Mouse (Mus musculus) cortical plate, adult 2 months (tissue): ENCODE measurements around the gene Tnp1. TPM values are rescaled to one million over a fixed set of nuclear protein-coding genes. Genes with fewer than 3 reads are reported as not detected.

Experiments
- H3K27ac ChIP-seq: fragments of 200-500 bp; 2 replicates; pipeline ENCODE4 v1.5.1; 2012; ENCODE audit warnings: low read length, control low read depth, inconsistent platforms; ENCODE audit not compliant: insufficient read depth
- H3K4me1 ChIP-seq: fragments of 200-500 bp; 2 replicates; pipeline ENCODE4 v1.6.1; 2011; ENCODE audit warnings: low read length; ENCODE audit not compliant: control insufficient read depth, insufficient read depth
- H3K4me3 ChIP-seq: fragments of 200-500 bp; 2 replicates; pipeline ENCODE4 v1.5.1; 2011; ENCODE audit warnings: mild to moderate bottlenecking, low read length, control low read depth; ENCODE audit not compliant: insufficient read depth
- CTCF ChIP-seq: fragments of 200-500 bp; IDR thresholded peaks from 2 replicates; pipeline ENCODE4 v1.5.1; 2011; ENCODE audit warnings: mild to moderate bottlenecking, control low read depth, low read length; ENCODE audit not compliant: insufficient read depth; ENCODE audit errors: extremely low read depth
- POLR2A ChIP-seq: fragments of 200-500 bp; IDR thresholded peaks from 2 replicates; pipeline ENCODE4 v1.6.1; 2011; ENCODE audit warnings: mild to moderate bottlenecking, low read length, control low read depth; ENCODE audit not compliant: insufficient read depth; ENCODE audit errors: extremely low read depth
- polyA plus RNA-seq: library from polyadenylated mRNA; depleted of rRNA; stranded (reverse); fragments of >200 nt; gene quantifications from 2 replicates; pipeline ENCODE4 v1.2.3, GENCODE M21; 2012

The Tnp1 gene
- polyA plus RNA-seq, 1 experiment = not detected

DNA sequence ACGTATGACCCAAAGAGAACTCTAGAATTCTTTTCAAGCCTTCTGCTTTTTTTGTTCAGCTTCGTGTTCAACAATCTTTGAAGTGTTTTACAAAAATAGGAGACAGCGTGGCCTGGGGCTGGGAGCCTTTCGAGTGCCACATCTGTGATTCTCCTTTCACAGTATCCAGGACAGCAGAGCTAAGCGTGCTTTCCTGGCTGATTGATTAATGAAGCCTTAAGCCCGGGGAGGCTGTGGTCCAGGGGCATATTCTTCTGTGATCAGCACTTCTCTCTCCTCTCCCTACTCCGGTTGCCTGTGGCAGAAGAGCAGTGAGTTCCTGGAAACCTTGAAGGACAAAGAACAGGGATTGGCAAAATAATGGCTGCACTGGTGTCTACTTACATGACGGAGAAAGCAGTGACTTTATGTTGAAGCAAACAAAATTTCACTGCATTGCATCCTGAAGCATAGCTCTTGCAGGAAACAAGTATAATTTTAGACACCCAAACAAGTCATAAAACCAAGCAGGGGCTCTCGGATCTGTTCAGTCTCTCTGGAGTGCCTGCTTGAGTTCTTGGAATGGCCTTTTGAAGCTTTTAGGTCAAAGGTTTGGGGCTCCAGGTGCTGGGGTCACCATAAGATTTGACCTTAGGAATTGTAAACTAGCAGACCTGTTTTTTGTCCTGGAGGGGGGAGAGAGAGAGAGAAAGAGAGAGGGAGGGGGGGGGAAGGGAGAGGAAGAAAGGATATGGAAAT is 30.4 kb upstream of the Tnp1 start:
- Histone ChIP-seq H3K27ac (no peak overlapping the region), H3K4me1 (no peaks in the 10 kb centered on the region), H3K4me3 (no peak overlapping the region)
- no peak for TF ChIP-seq CTCF
- no peak for TF ChIP-seq POLR2A

- Histone ChIP-seq H3K4me3 (no peak overlapping the region), H3K27ac (no peak overlapping the region), H3K4me1 (no peaks in the 10 kb centered on the region)
- TF ChIP-seq POLR2A = no peak
- no peak for TF ChIP-seq CTCF
Measured at GRCm38 (mm10) chr1:73043671-73044070, 28.0 kb upstream of the Tnp1 start.

- TF ChIP-seq POLR2A (no peak), CTCF (no peak)
- Histone ChIP-seq H3K4me1 (no peaks in the 10 kb centered on the region), H3K4me3 (no peak overlapping the region), H3K27ac (no peak overlapping the region)
Measured at GRCm38 (mm10) chr1:73040691-73041425, 25.1 kb upstream of the Tnp1 start.

GRCm38 (mm10) chr1:73038532-73038931 is 22.8 kb upstream of the Tnp1 start:
- TF ChIP-seq CTCF (no peak), POLR2A (no peak)
- Histone ChIP-seq H3K4me1 (no peaks in the 10 kb centered on the region), H3K4me3 (no peak overlapping the region)

DNA sequence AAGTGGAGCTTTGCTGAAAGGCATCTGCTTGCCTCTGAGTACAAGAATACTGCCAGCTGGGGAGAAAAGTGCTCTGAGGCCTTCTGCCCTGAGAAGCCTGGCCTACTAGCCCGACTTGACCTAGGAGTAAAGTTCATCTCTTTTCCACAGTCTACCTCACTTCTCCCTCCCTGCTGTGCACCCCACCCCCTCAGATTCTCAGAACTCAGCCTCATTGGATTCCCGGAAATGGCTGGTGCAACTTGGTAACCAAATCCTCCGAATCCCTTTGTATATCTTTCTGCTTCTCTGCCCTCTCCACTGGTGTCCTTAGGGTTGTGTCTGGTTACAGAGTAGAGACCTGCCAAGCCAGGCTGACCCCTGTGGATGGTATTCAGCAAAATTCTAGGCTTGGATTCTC is 20.8 kb upstream of the Tnp1 start:
- TF ChIP-seq CTCF = no peak
- no peak for TF ChIP-seq POLR2A
- Histone ChIP-seq H3K4me3 (no peak overlapping the region), H3K4me1 (no peaks in the 10 kb centered on the region), H3K27ac (no peak overlapping the region)

More at GRCm38 (mm10) chr1:73038532-73038931, 22.8 kb upstream of the Tnp1 start:
- no peak overlapping the region for H3K27ac ChIP-seq

DNA sequence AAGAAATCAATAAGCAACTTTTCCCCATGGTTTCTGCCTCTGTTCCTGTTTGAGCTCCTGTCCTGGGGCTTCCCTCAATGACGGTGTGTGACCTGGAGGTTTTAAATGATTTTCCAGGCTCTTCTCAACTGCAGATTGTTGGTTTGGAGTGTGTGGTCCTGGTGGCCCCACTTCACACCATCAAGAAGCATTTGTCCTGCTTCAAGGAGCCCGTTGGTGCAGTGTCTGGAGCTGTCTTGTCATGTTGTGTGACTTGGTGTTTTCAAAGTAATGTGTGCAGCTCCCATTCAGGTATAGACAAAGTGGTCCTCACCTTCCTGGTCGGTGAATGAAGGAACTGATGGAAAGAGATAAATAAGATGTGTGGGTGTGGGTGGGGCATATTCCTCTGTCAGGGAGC is 20.0 kb upstream of the Tnp1 start:
- H3K27ac ChIP-seq = no peak overlapping the region
- no peak overlapping the region for H3K4me3 ChIP-seq
- TF ChIP-seq CTCF (no peak), POLR2A (no peak)
- H3K4me1 ChIP-seq = no peaks in the 10 kb centered on the region

GRCm38 (mm10) chr1:73032491-73032890 is 16.8 kb upstream of the Tnp1 start:
- no peaks in the 10 kb centered on the region for H3K4me1 ChIP-seq
- no peak overlapping the region for H3K4me3 ChIP-seq
- no peak for TF ChIP-seq CTCF
- TF ChIP-seq POLR2A = no peak
- H3K27ac ChIP-seq = no peak overlapping the region

DNA sequence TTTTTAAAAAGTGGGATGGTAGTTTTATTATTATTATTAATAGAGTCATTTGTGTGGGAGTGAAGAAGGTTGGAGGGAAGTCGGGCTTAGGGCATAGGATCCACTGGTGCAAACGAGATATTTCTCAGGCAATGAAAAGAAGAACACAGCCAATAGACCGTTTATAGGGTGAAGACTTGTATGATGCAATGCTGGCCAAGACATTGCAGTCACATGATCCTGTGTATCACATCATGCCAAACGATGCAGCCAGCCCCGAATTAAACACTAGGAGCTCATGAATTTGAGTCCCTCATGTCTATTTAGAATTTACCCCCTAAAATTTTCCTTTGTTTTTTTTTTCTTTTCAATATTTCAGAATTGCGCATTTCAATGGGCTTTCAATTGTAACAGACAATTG is 13.0 kb upstream of the Tnp1 start:
- no peak overlapping the region for H3K27ac ChIP-seq
- no peak overlapping the region for H3K4me3 ChIP-seq
- H3K4me1 ChIP-seq = no peaks in the 10 kb centered on the region
- TF ChIP-seq POLR2A (no peak), CTCF (no peak)

DNA sequence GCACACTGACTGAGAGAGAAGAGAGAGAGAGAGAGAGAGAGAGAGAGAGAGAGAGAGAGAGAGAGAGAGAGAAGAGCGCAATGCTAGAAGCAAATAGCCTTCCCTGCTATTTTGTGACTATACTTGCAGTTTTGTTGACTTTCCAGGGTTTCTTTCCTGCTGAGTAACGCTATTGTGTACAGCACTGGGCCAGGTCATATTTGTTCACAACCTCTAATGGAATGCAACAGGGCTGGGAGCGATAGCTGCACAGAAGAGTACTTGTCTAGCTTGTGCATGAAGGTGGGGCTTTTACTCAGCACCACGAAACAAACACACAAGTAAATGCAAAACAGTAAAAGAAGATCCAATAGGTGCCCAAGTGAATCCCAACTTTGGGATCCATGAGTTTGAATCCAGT is 11.7 kb upstream of the Tnp1 start:
- Histone ChIP-seq H3K4me3 (no peak overlapping the region), H3K4me1 (no peaks in the 10 kb centered on the region), H3K27ac (no peak overlapping the region)
- TF ChIP-seq CTCF = no peak
- no peak for TF ChIP-seq POLR2A

GRCm38 (mm10) chr1:73026786-73027299 is 11.1 kb upstream of the Tnp1 start:
- Histone ChIP-seq H3K4me1 (no peaks in the 10 kb centered on the region), H3K27ac (no peak overlapping the region), H3K4me3 (no peak overlapping the region)
- TF ChIP-seq CTCF (no peak), POLR2A (no peak)

DNA sequence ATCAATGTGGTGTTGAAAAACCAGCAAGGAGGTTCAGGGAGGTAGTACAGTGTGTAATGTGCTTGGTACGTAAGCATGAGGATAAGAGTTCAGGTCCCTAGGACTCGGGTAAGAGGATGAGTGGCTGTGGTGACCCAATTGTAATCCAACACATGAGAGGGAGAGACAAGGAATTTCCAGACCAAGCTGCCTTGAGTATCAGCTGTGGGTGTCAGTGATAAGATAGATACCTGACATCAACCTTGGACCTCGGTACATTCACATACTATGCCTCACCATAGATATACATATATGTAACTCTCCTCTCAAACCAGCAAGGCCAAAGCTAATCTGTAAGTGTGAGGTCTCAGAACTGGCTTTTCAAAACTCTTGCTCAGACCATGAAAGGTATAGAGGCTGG is 10.4 kb upstream of the Tnp1 start:
- H3K4me3 ChIP-seq = no peak overlapping the region
- no peak for TF ChIP-seq POLR2A
- no peak for TF ChIP-seq CTCF
- no peak overlapping the region for H3K27ac ChIP-seq
- H3K4me1 ChIP-seq = no peaks in the 10 kb centered on the region
